Mouse (Mus musculus): ENCODE measurements at regions not wholly inside any gene's neighbourhood (a gene's known extent, or its start where the extent isn't known, plus 50 kb on each side); places are given as distances from the start of the nearest gene placed in this dataset.

DNA sequence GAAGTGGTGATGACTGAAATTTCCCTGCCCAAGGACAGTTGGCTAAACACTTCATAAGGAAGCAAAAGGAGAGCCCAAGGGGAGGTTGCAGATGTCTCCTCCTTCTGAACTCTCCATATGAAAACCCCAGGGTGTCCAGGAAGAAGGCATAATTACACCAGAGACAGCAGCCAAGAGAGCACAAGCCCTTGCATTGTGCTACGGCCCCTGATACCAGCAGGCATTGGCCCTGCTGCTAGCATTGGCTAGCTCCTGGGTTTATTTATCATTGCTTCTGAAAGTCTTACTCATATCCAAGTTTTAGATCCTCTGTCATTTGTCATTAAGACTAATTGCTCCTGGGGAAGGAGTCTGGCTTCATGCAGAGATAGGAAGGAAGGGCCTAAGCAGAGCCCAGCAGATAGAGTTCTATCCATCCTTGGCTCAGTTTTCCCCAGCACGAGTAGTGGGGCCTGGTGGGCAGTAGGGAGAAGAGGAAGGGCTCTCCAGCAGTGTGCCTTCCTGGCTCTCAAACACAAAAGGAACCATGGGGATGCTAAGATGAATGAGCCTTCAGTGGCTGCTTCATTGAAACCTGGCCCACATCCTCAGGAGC lies 98.5 kb upstream of the Tmc3 start:
- intact Hi-C loops (cut with DNase I), result loop anchor here (5.0 kb wide), 2 partner anchors 284 to 769 kb away; no protein-coding TSS in a partner anchor
- DNase-seq (ENCODE audit: low spot score in 2 of 2), result no peak

DNA sequence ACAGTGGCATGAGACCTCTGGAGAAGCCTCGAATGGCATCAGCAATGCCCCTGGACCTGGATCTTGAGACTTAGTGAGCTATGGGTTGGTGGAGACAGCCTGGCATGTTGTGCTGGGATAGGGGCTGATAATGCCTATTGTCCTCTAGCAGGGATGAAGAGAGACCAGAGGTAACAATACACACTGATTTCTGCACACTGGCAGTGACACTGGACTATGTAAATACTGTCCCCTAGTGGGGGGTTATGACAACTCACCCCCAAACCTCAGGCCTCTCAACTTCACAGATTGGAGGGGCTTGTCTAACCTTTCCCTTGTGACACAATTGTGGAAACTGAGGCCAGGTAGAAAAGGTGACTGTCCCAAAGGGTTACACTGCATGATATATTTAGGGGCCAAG lies 94.9 kb upstream of the Tmc3 start:
- intact Hi-C loops (cut with DNase I), result loop anchor here (5.0 kb wide), 2 partner anchors 287 to 772 kb away; no protein-coding TSS in a partner anchor
- peak; percentile 28 to 43 for DNase-seq (ENCODE audit: low spot score in 2 of 2)

DNA sequence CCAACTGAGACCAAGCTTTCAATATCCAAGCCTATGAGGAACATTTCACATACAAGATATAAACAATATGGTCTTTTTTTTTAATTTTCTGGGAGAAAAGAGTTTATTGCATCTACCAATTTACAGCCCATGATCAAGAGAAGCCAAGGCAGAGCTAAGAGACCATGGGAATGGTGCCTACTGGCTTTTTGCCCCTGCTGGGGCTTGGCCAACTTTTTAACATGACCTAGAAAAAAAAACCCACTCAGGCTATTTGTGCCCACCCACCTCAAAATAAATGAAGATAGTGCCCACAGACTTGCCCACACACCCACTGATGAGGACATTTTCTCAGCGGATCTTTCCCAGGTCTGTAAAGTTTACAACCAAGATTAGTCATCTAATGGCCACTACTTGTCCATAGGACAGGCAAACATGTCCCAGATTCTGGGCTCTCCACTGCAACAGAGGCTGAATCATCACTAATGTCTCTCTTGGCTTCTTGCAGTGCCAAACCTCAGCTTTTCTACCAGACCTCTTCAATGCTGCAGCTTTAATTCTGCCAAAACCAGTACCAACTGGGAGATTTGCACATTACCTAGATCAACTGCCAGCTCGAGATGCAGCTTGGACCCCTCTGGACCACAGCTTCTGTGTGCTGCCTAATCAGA lies 79.6 kb upstream of the Tmc3 start:
- intact Hi-C loops (cut with DNase I), result no loop called here
- peak in 1 of 2 experiments; percentile 9 for DNase-seq (ENCODE audit: low spot score in 2 of 2)

DNA sequence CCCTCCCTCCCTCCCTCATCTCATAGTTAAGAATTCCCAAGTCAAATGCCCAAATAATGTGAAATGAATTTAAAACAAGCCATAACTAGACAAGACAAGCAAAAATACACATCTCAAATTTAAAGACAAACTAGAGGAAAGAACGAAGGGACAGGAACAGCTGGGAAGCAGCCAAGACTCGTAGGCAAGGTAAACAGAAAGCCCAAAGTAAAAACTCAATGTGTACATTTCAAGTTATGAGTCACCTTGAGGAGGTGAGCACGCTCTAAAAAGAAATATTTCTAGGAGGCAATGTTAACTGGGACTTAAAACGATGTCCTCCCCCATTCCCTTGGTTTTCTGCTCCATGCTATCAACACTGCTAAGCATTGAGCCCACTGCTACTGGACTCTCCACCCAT lies 68.4 kb upstream of the Tmc3 start:
- intact Hi-C loops (cut with DNase I), result no loop called here
- peak in 1 of 2 experiments; percentile 36 for DNase-seq (ENCODE audit: low spot score in 2 of 2)

DNA sequence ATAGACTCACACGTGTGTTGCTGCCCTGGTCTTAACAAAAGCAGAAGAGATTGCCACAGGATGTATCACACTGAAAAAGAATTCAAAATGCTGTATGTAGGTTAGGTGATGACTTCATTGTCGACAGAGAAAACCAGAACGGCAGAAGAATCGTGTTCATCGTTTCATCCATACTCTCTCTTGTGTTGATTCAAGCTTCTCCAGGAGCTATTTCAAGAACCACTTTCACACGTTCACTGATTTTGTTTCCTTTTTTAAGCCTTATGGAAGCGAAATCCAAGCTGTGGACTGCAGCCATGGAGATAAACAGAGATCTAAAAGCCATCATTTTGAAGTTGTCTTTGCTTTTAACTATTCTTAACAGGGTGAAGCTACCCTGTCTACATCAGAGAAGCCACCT lies 63.2 kb upstream of the Tmc3 start:
- intact Hi-C loops (cut with DNase I), result no loop called here

More for the DNA sequence above, 63.2 kb upstream of the Tmc3 start:
- DNase-seq (ENCODE audit: low spot score in 2 of 2), result peak; percentile 7 to 83

Data from left cerebral cortex, postnatal 25 days (tissue).